Mouse (Mus musculus): Measurements from ENCODE around the gene Gm8797. TPM values are rescaled to one million over a fixed set of nuclear protein-coding genes. Genes with fewer than 3 reads are reported as not detected.
"Not testable (repeated sequence)": the region's sequence is repeated elsewhere in the genome, so short reads cannot be mapped to it uniquely, and the experiment has no call there.

The Gm8797 gene
- polyA plus RNA-seq (2016; fragmentation: Nextera tagmentation; extraction: Ambion mirVana): 15.2 and 17.8 TPM in 2 replicates

DNA sequence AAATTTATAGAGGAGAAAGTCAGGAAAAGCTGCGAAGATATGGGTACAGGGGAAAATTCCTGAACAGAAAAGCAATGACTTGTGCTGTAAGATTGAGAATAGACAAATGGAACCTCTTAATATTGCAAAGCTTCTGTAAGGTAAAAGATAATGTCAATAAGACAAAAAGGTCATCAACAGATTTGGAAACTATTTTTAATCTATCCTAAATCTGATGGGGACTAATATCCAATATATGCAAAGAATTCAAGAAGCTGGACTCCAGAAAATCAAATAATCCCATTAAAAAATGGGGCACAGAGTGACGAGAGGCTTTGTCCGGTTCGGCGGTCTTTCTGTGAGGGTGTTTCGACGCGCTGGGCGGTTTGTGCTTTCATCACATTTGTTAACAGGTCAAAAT, at the start of gene Gm8797:
TSS of gene Gm8797 (plus strand) at position 301 of the 400 bp plus-strand sequence.
- WGBS: 95% methylated on average over 9 of the region's 9 CpGs
- H3K27me3 ChIP-seq (replicated peaks; ENCODE audit: low read depth, poor library complexity, severe bottlenecking); DNase-seq (ENCODE audit: low spot score); H3K4me3 ChIP-seq; H3K27ac ChIP-seq (replicated peaks); H3K4me1 ChIP-seq; H3K9me3 ChIP-seq; H3K36me3 ChIP-seq (replicated peaks): not testable (repeated sequence)

DNA sequence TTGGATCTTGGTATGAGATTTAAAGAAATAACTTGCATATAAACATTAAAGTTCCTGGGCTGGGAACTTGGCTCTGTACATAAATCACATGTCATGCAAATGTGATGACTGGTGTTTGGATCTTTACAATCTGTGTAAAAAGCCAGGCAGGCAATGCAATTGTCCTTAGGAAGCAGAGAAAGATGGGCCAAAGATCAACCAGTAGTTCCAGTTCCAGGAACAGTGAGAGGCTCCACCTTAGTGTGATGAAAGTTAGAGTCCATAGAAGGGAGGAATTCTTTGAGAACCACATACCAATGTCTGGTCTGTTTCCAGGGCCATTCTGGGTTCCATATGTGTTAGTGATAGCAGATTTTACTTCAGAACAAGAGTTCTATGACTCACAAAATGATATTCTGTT, 36.1 kb upstream of the Gm8797 start:
- H3K27ac ChIP-seq (replicated peaks): no peak overlapping the region
- no peaks in the 10 kb centered on the region for H3K4me1 ChIP-seq
- no peaks in the 10 kb centered on the region for H3K27me3 ChIP-seq (replicated peaks; ENCODE audit: low read depth, poor library complexity, severe bottlenecking)

DNA sequence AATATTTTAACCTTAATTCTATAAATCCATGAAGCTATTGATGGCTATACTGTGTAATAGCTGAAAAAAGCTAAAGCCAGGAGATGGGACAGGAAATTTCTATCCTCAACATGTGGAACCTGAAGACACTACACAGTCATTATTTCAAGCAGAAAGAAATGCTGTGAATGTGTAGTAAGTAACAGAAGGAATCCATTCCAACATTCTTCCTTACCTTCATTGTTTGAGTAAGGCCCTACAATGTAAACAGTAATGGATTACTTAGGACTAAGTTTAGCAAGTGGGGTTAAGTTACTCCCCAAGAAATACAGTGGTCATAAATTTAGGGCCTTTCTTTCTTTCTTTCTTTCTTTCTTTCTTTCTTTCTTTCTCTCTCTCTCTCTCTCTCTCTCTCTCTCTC, 17.7 kb upstream of the Gm8797 start:
- Histone ChIP-seq H3K9me3 (no peaks in the 10 kb centered on the region), H3K36me3 (replicated peaks) (no peaks in the 10 kb centered on the region), H3K4me3 (no peak overlapping the region), H3K4me1 (no peaks in the 10 kb centered on the region), H3K27ac (replicated peaks) (no peak overlapping the region), H3K27me3 (replicated peaks; ENCODE audit: low read depth, poor library complexity, severe bottlenecking) (no peaks in the 10 kb centered on the region)
- no peak for DNase-seq (ENCODE audit: low spot score)

More for the DNA sequence above, 36.1 kb upstream of the Gm8797 start:
- no peaks in the 10 kb centered on the region for H3K36me3 ChIP-seq (replicated peaks)
- DNase-seq (ENCODE audit: low spot score): no peak
- H3K9me3 ChIP-seq: no peaks in the 10 kb centered on the region
- no peak overlapping the region for H3K4me3 ChIP-seq

GRCm38 (mm10) chr3:5754763-5755478, 4.3 kb downstream of the Gm8797 start:
- H3K4me1 ChIP-seq: no peaks in the 10 kb centered on the region
- no peaks in the 10 kb centered on the region for H3K27me3 ChIP-seq (replicated peaks; ENCODE audit: low read depth, poor library complexity, severe bottlenecking)
- DNase-seq (ENCODE audit: low spot score): peak; percentile 13
- H3K9me3 ChIP-seq: no peaks in the 10 kb centered on the region
- 64% methylated on average over 3 of the region's 3 CpGs for WGBS
- H3K36me3 ChIP-seq (replicated peaks): no peaks in the 10 kb centered on the region
- no peak overlapping the region for H3K27ac ChIP-seq (replicated peaks)
- no peak overlapping the region for H3K4me3 ChIP-seq

DNA sequence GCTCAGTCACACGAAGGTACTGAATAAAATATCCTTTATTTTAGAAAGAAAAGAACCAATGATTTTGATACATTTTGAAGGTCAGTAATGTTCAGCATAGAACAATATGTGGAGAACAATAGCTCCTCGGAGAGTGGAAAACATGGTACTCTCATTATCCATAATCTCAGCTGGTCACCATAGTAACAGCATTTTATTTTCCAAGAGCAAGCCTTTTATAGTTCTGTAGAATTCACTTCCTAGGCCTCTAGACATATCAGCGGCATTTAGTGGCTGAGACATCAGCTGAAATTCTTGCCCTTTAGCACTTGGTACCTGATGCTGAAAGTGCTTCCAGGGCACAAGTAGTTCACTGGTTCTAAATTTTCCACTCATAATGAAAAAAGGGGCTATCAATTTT, 15.7 kb downstream of the Gm8797 start:
- no peaks in the 10 kb centered on the region for H3K9me3 ChIP-seq
- no peaks in the 10 kb centered on the region for H3K4me1 ChIP-seq
- DNase-seq (ENCODE audit: low spot score): no peak
- no peaks in the 10 kb centered on the region for H3K36me3 ChIP-seq (replicated peaks)
- H3K27ac ChIP-seq (replicated peaks): no peak overlapping the region
- H3K4me3 ChIP-seq: no peak overlapping the region
- WGBS: 88% methylated on average over 3 of the region's 3 CpGs
- no peaks in the 10 kb centered on the region for H3K27me3 ChIP-seq (replicated peaks; ENCODE audit: low read depth, poor library complexity, severe bottlenecking)

GRCm38 (mm10) chr3:5776894-5777293, 26.3 kb downstream of the Gm8797 start:
- H3K4me1 ChIP-seq: no peaks in the 10 kb centered on the region
- no peaks in the 10 kb centered on the region for H3K9me3 ChIP-seq
- 85% methylated on average over 2 of the region's 2 CpGs for WGBS
- no peaks in the 10 kb centered on the region for H3K36me3 ChIP-seq (replicated peaks)
- H3K27ac ChIP-seq (replicated peaks): no peak overlapping the region
- no peak overlapping the region for H3K4me3 ChIP-seq
- no peak for DNase-seq (ENCODE audit: low spot score)
- H3K27me3 ChIP-seq (replicated peaks; ENCODE audit: low read depth, poor library complexity, severe bottlenecking): no peaks in the 10 kb centered on the region
